Mouse (Mus musculus): ENCODE results near the gene Alkbh6.

GRCm38 (mm10) chr7:30333436-30333835 is 24.9 kb downstream of the Alkbh6 start:
- no peak for TF ChIP-seq POLR2A (IDR thresholded peaks at IDR 0.05; ENCODE audit: insufficient read depth, low read length)
- TF ChIP-seq CTCF (IDR thresholded peaks at IDR 0.05; ENCODE audit: low read depth, low read length): no peak
- TF ChIP-seq EP300 (IDR thresholded peaks at IDR 0.05; ENCODE audit: insufficient read depth, low read depth, low read length): no peak
